8 mouse cellular contexts compared by ENCODE assay signal in genomic region chr11:78499004-78499403, GRCm38 (mm10). TPM values are rescaled to one million over a fixed set of nuclear protein-coding genes. Genes with fewer than 3 reads are reported as not detected.
DNase-seq lines count a peak whose midpoint lies in the region; ATAC-seq and TF ChIP-seq lines count a peak whose summit lies in the region.

Gene Vtn, plus strand, starts transcription at chr11:78499091.

- peaks cover 0 to 12% of the 10 kb centered on the region in 2 experiments for H3K36me3 ChIP-seq in CH12.LX (replicated peaks in 1 of 2; ENCODE audit: control insufficient read depth in 1 of 2, insufficient read depth in 1 of 2, low read length in 1 of 2)
- no peaks in the 10 kb centered on the region for H3K36me3 ChIP-seq in hindbrain, embryonic 15.5 days
- no peaks in the 10 kb centered on the region for H3K36me3 ChIP-seq in liver, embryonic 16.5 days (ENCODE audit: control insufficient read depth, insufficient read depth)

- TF ChIP-seq POLR2A in CH12.LX (IDR thresholded peaks at IDR 0.05; ENCODE audit: low read depth, low read length), result no peak

- H3K79me2 ChIP-seq in CH12.LX (replicated peaks; ENCODE audit: control insufficient read depth, extremely low read depth, insufficient read depth, poor library complexity, severe bottlenecking), result no peaks in the 10 kb centered on the region

- H3K27ac ChIP-seq in CH12.LX (ENCODE audit: insufficient read depth, low read depth), result no peak within 1 kb of the TSS
- peak within 1 kb of the TSS; percentile 96 for H3K27ac ChIP-seq in hindbrain, embryonic 15.5 days (replicated peaks)
- peak within 1 kb of the TSS; percentile 77 for H3K27ac ChIP-seq in liver, embryonic 16.5 days (ENCODE audit: low read length)

- peak within 1 kb of the TSS; percentile 52 to 88 (median 59) for H3K4me3 ChIP-seq in CH12.LX (replicated peaks in 1 of 3; ENCODE audit: low read depth in 2 of 3, low read length in 2 of 3, poor library complexity in 1 of 3)
- H3K4me3 ChIP-seq in hindbrain, embryonic 15.5 days, result peak within 1 kb of the TSS; percentile 85
- peak within 1 kb of the TSS; percentile 56 for H3K4me3 ChIP-seq in liver, embryonic 16.5 days (ENCODE audit: low read depth, low read length)

- H3K9ac ChIP-seq in CH12.LX (ENCODE audit: insufficient read depth, low read depth), result peak within 1 kb of the TSS; percentile 47
- peak within 1 kb of the TSS; percentile 53 for H3K9ac ChIP-seq in hindbrain, embryonic 15.5 days
- peak within 1 kb of the TSS; percentile 50 for H3K9ac ChIP-seq in liver, embryonic 16.5 days (ENCODE audit: low read depth, low read length)

- in situ Hi-C loops in CH12.LX (cut with MboI; ENCODE audit: low pct_ligation_motif_present, low pct_unique_long_range_greater_than_20kb, low sequenced_read_pairs), result loop anchor here (5.0 kb wide), 1 partner anchor 37 kb away; no protein-coding TSS in a partner anchor

- ATAC-seq in hindbrain, embryonic 15.5 days (ENCODE audit: low FRiP score, low read depth), result no peak
- peak; percentile 57 for ATAC-seq in liver, embryonic 16.5 days (ENCODE audit: low read depth)

- TF ChIP-seq CTCF in CH12.LX (conservative IDR thresholded peaks at IDR 0.05 in 1 of 2, IDR thresholded peaks at IDR 0.05 in 1 of 2; ENCODE audit: low read depth in 2 of 2, low read length in 2 of 2), result no peak

- H3K4me2 ChIP-seq in CH12.LX (ENCODE audit: insufficient read depth, low read depth, poor library complexity, severe bottlenecking), result peak within 1 kb of the TSS; percentile 82
- peak within 1 kb of the TSS; percentile 81 for H3K4me2 ChIP-seq in hindbrain, embryonic 15.5 days
- H3K4me2 ChIP-seq in liver, embryonic 16.5 days (ENCODE audit: low read depth, low read length), result peak within 1 kb of the TSS; percentile 57

- dilution Hi-C loops in CH12.LX (cut with MboI; ENCODE audit: extremely low pct_ligation_motif_present, extremely low pct_unique_long_range_greater_than_20kb, low sequenced_read_pairs), result no loop called here

- TF ChIP-seq EP300 in CH12.LX (IDR thresholded peaks at IDR 0.05; ENCODE audit: low read length), result no peak

- DNase-seq in adrenal gland, postnatal 4 days (ENCODE audit: low spot score in 2 of 2), result no peak
- no peak for DNase-seq in adrenal gland, adult 8-10 months
- DNase-seq in CH12.LX (ENCODE audit: extremely low read depth), result no peak
- peak; percentile 73 for DNase-seq in gastrocnemius, adult 18-20 months (ENCODE audit: low spot score)
- DNase-seq in right cerebral cortex, adult 18-20 months, result no peak
- DNase-seq in adrenal gland, adult 18-20 months (ENCODE audit: low spot score in 2 of 2), result no peak

- TF ChIP-seq RAD21 in CH12.LX (IDR thresholded peaks at IDR 0.05; ENCODE audit: low read depth, low read length), result no peak

- WGBS in hindbrain, embryonic 15.5 days, result 59% methylated on average over 7 of the region's 7 CpGs
- 50% methylated on average over 7 of the region's 7 CpGs for WGBS in liver, embryonic 16.5 days (ENCODE audit: insufficient replicate concordance)

- H3K4me1 ChIP-seq in CH12.LX (ENCODE audit: control insufficient read depth in 1 of 2, insufficient read depth in 2 of 2), result peaks cover 5 to 12% of the 10 kb centered on the region in 2 experiments
- H3K4me1 ChIP-seq in hindbrain, embryonic 15.5 days (replicated peaks), result peaks cover 36% of the 10 kb centered on the region
- peaks cover 13% of the 10 kb centered on the region for H3K4me1 ChIP-seq in liver, embryonic 16.5 days (ENCODE audit: control insufficient read depth, low read depth, low read length)

- H3K9me3 ChIP-seq in CH12.LX (replicated peaks; ENCODE audit: low read length), result no peaks in the 10 kb centered on the region
- H3K9me3 ChIP-seq in hindbrain, embryonic 15.5 days, result no peaks in the 10 kb centered on the region
- no peaks in the 10 kb centered on the region for H3K9me3 ChIP-seq in liver, embryonic 16.5 days (replicated peaks; ENCODE audit: control insufficient read depth, low read length)

- H3K27me3 ChIP-seq in CH12.LX (replicated peaks), result peaks cover 46% of the 10 kb centered on the region
- H3K27me3 ChIP-seq in hindbrain, embryonic 15.5 days, result 0 out of 2 replicates have a peak, but pooled peaks cover 8% of the 10 kb centered on the region
- peaks cover 49% of the 10 kb centered on the region for H3K27me3 ChIP-seq in liver, embryonic 16.5 days (ENCODE audit: control insufficient read depth, insufficient read depth, low read depth, low read length)

TF ChIP-seq in CH12.LX, 34 proteins besides CTCF, POLR2A, EP300 and RAD21:
- no peak for TF ChIP-seq JUND (conservative IDR thresholded peaks at IDR 0.05; ENCODE audit: low read depth, low read length)
- TF ChIP-seq SMC3 (IDR thresholded peaks at IDR 0.05; ENCODE audit: low read depth, low read length), result no peak
- TF ChIP-seq ELF1 (IDR thresholded peaks at IDR 0.05; ENCODE audit: low read depth, low read length), result no peak
- TF ChIP-seq ETS1 (conservative IDR thresholded peaks at IDR 0.05; ENCODE audit: low read depth, low read length), result no peak
- no peak for TF ChIP-seq RCOR1 (conservative IDR thresholded peaks at IDR 0.05; ENCODE audit: low read depth, low read length)
- TF ChIP-seq TCF12 (IDR thresholded peaks at IDR 0.05; ENCODE audit: low read depth, low read length), result no peak
- TF ChIP-seq GABPA (IDR thresholded peaks at IDR 0.05; ENCODE audit: insufficient replicate concordance, low read depth, low read length), result no peak
- no peak for TF ChIP-seq MYC (IDR thresholded peaks at IDR 0.05; ENCODE audit: low read depth, low read length)
- no peak for TF ChIP-seq POLR2AphosphoS2 (IDR thresholded peaks at IDR 0.05; ENCODE audit: low read depth, low read length)
- no peak for TF ChIP-seq PAX5 (IDR thresholded peaks at IDR 0.05; ENCODE audit: low read length)
- no peak for TF ChIP-seq JUN (IDR thresholded peaks at IDR 0.05; ENCODE audit: insufficient read depth, low read depth, low read length)
- TF ChIP-seq MXI1 (IDR thresholded peaks at IDR 0.05; ENCODE audit: low read depth, low read length), result no peak
- TF ChIP-seq NRF1 (IDR thresholded peaks at IDR 0.05; ENCODE audit: low read depth, low read length), result no peak
- TF ChIP-seq ZC3H11A (IDR thresholded peaks at IDR 0.05; ENCODE audit: low read depth, low read length), result no peak
- no peak for TF ChIP-seq E2F4 (IDR thresholded peaks at IDR 0.05; ENCODE audit: insufficient replicate concordance, low read depth, low read length)
- no peak for TF ChIP-seq UBTF (IDR thresholded peaks at IDR 0.05; ENCODE audit: low read depth, low read length)
- no peak for TF ChIP-seq MAX (IDR thresholded peaks at IDR 0.05; ENCODE audit: low read length)
TF ChIP-seq in CH12.LX: peak in this region for 0.

RNA-seq across cellular contexts. Expression of gene Vtn, which starts in this region (rescaled TPM):
- total RNA-seq in adrenal gland, postnatal 4 days (2021), result 100 to 1,000 TPM in 1 of 2 experiments, 10 to 100 TPM in 1; 10.1 to 212 TPM
- 1 to 10 TPM in 2 of 4 experiments, under 1 TPM in 2; 0.66 to 3.2 (median 1.1) TPM for total RNA-seq in adrenal gland, adult 8-10 months (2022)
- total RNA-seq in CH12.LX (2012; rRNA removed), result not detected in 2 replicates
- total RNA-seq in CH12.LX (2014; rRNA removed), result not detected in 2 replicates
- polyA plus RNA-seq in CH12.LX (2012; ENCODE audit: insufficient read length, low read depth), result not detected in 2 replicates
- 10 to 100 TPM in 1 of 2 experiments, 1 to 10 TPM in 1; 9.5 to 15.0 TPM for total RNA-seq in gastrocnemius, adult 18-20 months (2021)
- polyA plus RNA-seq in hindbrain, embryonic 15.5 days (2015; fragmentation: Nextera tagmentation; extraction: Ambion mirVana), result 157 and 165 TPM in 2 replicates
- 977 and 1,120 TPM in 2 replicates for polyA plus RNA-seq in liver, embryonic 16.5 days (2015; fragmentation: Nextera tagmentation; extraction: Ambion mirVana)
- total RNA-seq in adrenal gland, adult 18-20 months (2021), result 1 to 10 TPM; 1.6 to 4.5 TPM

Comparison
In these comparisons a context has a peak if more than half of its experiments do, and no peak if none do; other contexts are left out.
1. RNA of gene Vtn (polyA plus RNA-seq): 977 to 1,120 TPM in liver, embryonic 16.5 days and 157 to 165 TPM in hindbrain, embryonic 15.5 days; not detected in CH12.LX; every median in the first group is over 100 times any median in the second.
2. Peak in every context shown above with its lines, with median percentiles within 50 percentile points of each other: H3K4me2 ChIP-seq, H3K4me3 ChIP-seq and H3K9ac ChIP-seq.